Mouse (Mus musculus) small intestine, adult 2 months (tissue): ENCODE data around the gene Tbc1d5.

Experiments
- CTCF ChIP-seq: fragments of 200-500 bp; IDR thresholded peaks from 2 replicates; pipeline ENCODE4 v1.5.1; 2012; ENCODE audit warnings: low read depth, mild to moderate bottlenecking, control low read depth, inconsistent platforms, low read length, moderate library complexity, mixed read lengths; ENCODE audit not compliant: insufficient replicate concordance, insufficient read length; ENCODE audit errors: extremely low read depth
- POLR2A ChIP-seq: fragments of 200-500 bp; IDR thresholded peaks from 2 replicates; pipeline ENCODE4 v1.6.1; 2012; ENCODE audit warnings: low read depth, mild to moderate bottlenecking, control low read depth, inconsistent platforms, low read length, moderate library complexity

GRCm38 (mm10) chr17:50981933-50982332 lies 197.2 kb downstream of the Tbc1d5 start:
- TF ChIP-seq POLR2A (no peak), CTCF (no peak)
